Mouse (Mus musculus) forebrain, embryonic 10.5 days (tissue): ENCODE data around the gene Mapkapk2. TPM values are rescaled to one million over a fixed set of nuclear protein-coding genes. Genes with fewer than 3 reads are reported as not detected.
"Not testable (repeated sequence)": the region's sequence is repeated elsewhere in the genome, so short reads cannot be mapped to it uniquely, and the experiment has no call there.

Source experiments
- DNase-seq: peaks from one replicate; pipeline ENCODE4 v3.0.0-alpha.2; 2017; ENCODE audit warnings: low spot score; ENCODE audit errors: extremely low spot score
- H3K27ac ChIP-seq: fragments of 300-500 bp; sonication (generic); 2 replicates; pipeline ENCODE4 v1.5.1; 2016; ENCODE audit warnings: mild to moderate bottlenecking
- H3K27me3 ChIP-seq: fragments of 300-500 bp; sonication (generic); 2 replicates; pipeline ENCODE4 v1.6.1; 2016; ENCODE audit warnings: mild to moderate bottlenecking; ENCODE audit not compliant: poor library complexity, severe bottlenecking
- H3K36me3 ChIP-seq: fragments of 300-500 bp; sonication (generic); replicated peaks from 2 replicates; pipeline ENCODE4 v1.6.1; 2016; ENCODE audit warnings: mild to moderate bottlenecking, moderate library complexity
- H3K4me1 ChIP-seq: fragments of 300-500 bp; sonication (generic); 2 replicates; pipeline ENCODE4 v1.6.1; 2016
- H3K4me3 ChIP-seq: fragments of 300-500 bp; sonication (generic); 2 replicates; pipeline ENCODE4 v1.5.1; 2016; ENCODE audit warnings: mild to moderate bottlenecking, moderate library complexity
- H3K9me3 ChIP-seq: fragments of 300-500 bp; sonication (generic); 2 replicates; pipeline ENCODE4 v1.6.1; 2016; ENCODE audit warnings: mild to moderate bottlenecking, moderate library complexity
- WGBS: fragments of 180-500 bp; shearing (Covaris S2); methylation state at CpG from one replicate; pipeline ENCODE4 v1.1.7; 2016; 5-methylcytosine and 5-hydroxymethylcytosine counted together
- polyA plus RNA-seq: library from polyadenylated mRNA; unstranded; fragments of >200 nt; fragmentation: Nextera tagmentation; extraction: Ambion mirVana; gene quantifications from 2 replicates; pipeline ENCODE4 v1.2.1, GENCODE M21; 2016

Gene Mapkapk2
- 41.1 and 41.3 TPM in 2 replicates for polyA plus RNA-seq

- Histone ChIP-seq H3K9me3 (no peaks in the 10 kb centered on the region), H3K27me3 (peaks cover 12% of the 10 kb centered on the region), H3K36me3 (0 out of 2 replicates have a peak, but pooled peaks cover 7% of the 10 kb centered on the region), H3K4me1 (peaks cover 49% of the 10 kb centered on the region), H3K4me3 (peak within 1 kb of the TSS; percentile 97), H3K27ac (peak within 1 kb of the TSS; percentile 95)
- peak; percentile 97 for DNase-seq
- under 1% methylated on average over 32 of the region's 32 CpGs for WGBS
Measured at GRCm38 (mm10) chr1:131097700-131098094, at the start of gene Mapkapk2. Gene Mapkapk2, minus strand, starts transcription at chr1:131097826.

GRCm38 (mm10) chr1:131146181-131146614, 48.6 kb upstream of the Mapkapk2 start:
- WGBS = 88% methylated on average over 3 of the region's 3 CpGs
- H3K36me3 ChIP-seq = no peaks in the 10 kb centered on the region
- no peak for DNase-seq
- H3K4me3 ChIP-seq = no peak overlapping the region
- H3K27me3 ChIP-seq = no peaks in the 10 kb centered on the region
- H3K9me3 ChIP-seq = no peaks in the 10 kb centered on the region
- H3K4me1 ChIP-seq = no peaks in the 10 kb centered on the region
- no peak overlapping the region for H3K27ac ChIP-seq

GRCm38 (mm10) chr1:131145222-131145621, 47.6 kb upstream of the Mapkapk2 start:
- not testable (repeated sequence) for H3K9me3 ChIP-seq, DNase-seq, H3K36me3 ChIP-seq, H3K27me3 ChIP-seq, H3K4me1 ChIP-seq, H3K27ac ChIP-seq, H3K4me3 ChIP-seq
- WGBS = 91% methylated on average over 3 of the region's 3 CpGs

GRCm38 (mm10) chr1:131142472-131142871, 44.8 kb upstream of the Mapkapk2 start:
- Histone ChIP-seq H3K9me3 (no peaks in the 10 kb centered on the region), H3K36me3 (no peaks in the 10 kb centered on the region), H3K27me3 (no peaks in the 10 kb centered on the region), H3K27ac (no peak overlapping the region), H3K4me3 (no peak overlapping the region), H3K4me1 (peaks cover 16% of the 10 kb centered on the region)
- WGBS = 82% methylated on average over 1 of the region's 1 CpGs
- DNase-seq = no peak

- Histone ChIP-seq H3K4me3 (no peak overlapping the region), H3K27me3 (no peaks in the 10 kb centered on the region), H3K27ac (no peak overlapping the region), H3K9me3 (no peaks in the 10 kb centered on the region), H3K36me3 (no peaks in the 10 kb centered on the region), H3K4me1 (peaks cover 25% of the 10 kb centered on the region)
- 67% methylated on average over 2 of the region's 2 CpGs for WGBS
- DNase-seq = no peak
Measured at GRCm38 (mm10) chr1:131141449-131141848, 43.8 kb upstream of the Mapkapk2 start.

GRCm38 (mm10) chr1:131139102-131140095, 41.8 kb upstream of the Mapkapk2 start:
- Histone ChIP-seq H3K4me1 (peaks cover 45% of the 10 kb centered on the region), H3K4me3 (peak overlapping the region; percentile 86; the same call in 1 of the 2 replicates), H3K27me3 (no peaks in the 10 kb centered on the region), H3K27ac (peak overlapping the region; percentile 98), H3K36me3 (peaks cover 15% of the 10 kb centered on the region), H3K9me3 (no peaks in the 10 kb centered on the region)
- WGBS = 66% methylated on average over 11 of the region's 11 CpGs
- no peak for DNase-seq

- Histone ChIP-seq H3K36me3 (peaks cover 25% of the 10 kb centered on the region), H3K27ac (peak within 1 kb of the TSS; percentile 98), H3K4me1 (peaks cover 51% of the 10 kb centered on the region), H3K4me3 (peak within 1 kb of the TSS; percentile 86), H3K9me3 (no peaks in the 10 kb centered on the region), H3K27me3 (no peaks in the 10 kb centered on the region)
- WGBS = 7% methylated on average over 49 of the region's 49 CpGs
- DNase-seq = peak; percentile 93
Measured at GRCm38 (mm10) chr1:131138191-131139016, 40.8 kb upstream of the Mapkapk2 start, which contains the start of gene Dyrk3. Gene Dyrk3, minus strand, starts transcription at chr1:131138340.

- Histone ChIP-seq H3K27me3 (no peaks in the 10 kb centered on the region), H3K4me3 (peak overlapping the region; percentile 86), H3K27ac (peak overlapping the region; percentile 98), H3K36me3 (peaks cover 32% of the 10 kb centered on the region), H3K4me1 (peaks cover 51% of the 10 kb centered on the region), H3K9me3 (no peaks in the 10 kb centered on the region)
- WGBS = 0% methylated on average over 35 of the region's 36 CpGs
- no peak for DNase-seq
Measured at GRCm38 (mm10) chr1:131137717-131138118, 40.1 kb upstream of the Mapkapk2 start.

GRCm38 (mm10) chr1:131137111-131137510, 39.5 kb upstream of the Mapkapk2 start:
- Histone ChIP-seq H3K4me1 (peaks cover 51% of the 10 kb centered on the region), H3K4me3 (peak overlapping the region; percentile 86), H3K36me3 (peaks cover 38% of the 10 kb centered on the region), H3K27ac (peak overlapping the region; percentile 98), H3K27me3 (no peaks in the 10 kb centered on the region), H3K9me3 (no peaks in the 10 kb centered on the region)
- 18% methylated on average over 5 of the region's 5 CpGs for WGBS
- DNase-seq = no peak

GRCm38 (mm10) chr1:131135960-131136629, 38.5 kb upstream of the Mapkapk2 start:
- Histone ChIP-seq H3K36me3 (peaks cover 47% of the 10 kb centered on the region), H3K27me3 (no peaks in the 10 kb centered on the region), H3K27ac (no peak overlapping the region), H3K4me3 (peak overlapping the region; percentile 86), H3K4me1 (peaks cover 51% of the 10 kb centered on the region), H3K9me3 (no peaks in the 10 kb centered on the region)
- whole genome bisulfite sequencing = 90% methylated on average over 10 of the region's 10 CpGs
- DNase-seq = no peak

- Histone ChIP-seq H3K36me3 (peaks cover 58% of the 10 kb centered on the region), H3K27me3 (no peaks in the 10 kb centered on the region), H3K9me3 (peaks cover 2% of the 10 kb centered on the region; the same call in 1 of the 2 replicates), H3K4me1 (peaks cover 51% of the 10 kb centered on the region), H3K27ac (peak overlapping the region; percentile 45; the same call in 1 of the 2 replicates), H3K4me3 (no peak overlapping the region)
- WGBS = 78% methylated on average over 8 of the region's 8 CpGs
- no peak for DNase-seq
Measured at GRCm38 (mm10) chr1:131134942-131135522, 37.4 kb upstream of the Mapkapk2 start.
